Mouse (Mus musculus): Measurements from ENCODE around the gene Pitpnm1.

Gene Pitpnm1

GRCm38 (mm10) chr19:4094348-4094747 lies 5.5 kb upstream of the Pitpnm1 start:
- intact Hi-C loops (cut with DNase I): no loop called here

GRCm38 (mm10) chr19:4094774-4095303 lies 5.0 kb upstream of the Pitpnm1 start:
- intact Hi-C loops (cut with DNase I): loop anchor here (5.0 kb wide), 1 partner anchor 37 kb away; no protein-coding TSS in a partner anchor

GRCm38 (mm10) chr19:4095802-4096201 lies 4.0 kb upstream of the Pitpnm1 start:
- intact Hi-C loops (cut with DNase I): loop anchor here (5.0 kb wide), 1 partner anchor 36 kb away; no protein-coding TSS in a partner anchor

GRCm38 (mm10) chr19:4096642-4097440 lies 3.0 kb upstream of the Pitpnm1 start, which contains the start of gene Cdk2ap2:
Gene Cdk2ap2, plus strand, starts transcription at chr19:4097182.
- intact Hi-C loops (cut with DNase I): loop anchor here (5.0 kb wide), 1 partner anchor 35 kb away; no protein-coding TSS in a partner anchor

GRCm38 (mm10) chr19:4097441-4097825 lies 2.4 kb upstream of the Pitpnm1 start:
- intact Hi-C loops (cut with DNase I): loop anchor here (5.0 kb wide), 1 partner anchor 35 kb away; no protein-coding TSS in a partner anchor

- intact Hi-C loops (cut with DNase I): loop anchor here (2.0 to 5.0 kb wide), 2 partner anchors 34 to 106 kb away; no protein-coding TSS in a partner anchor
These were observed 1.4 kb upstream of the Pitpnm1 start for GRCm38 (mm10) chr19:4098426-4098825.

- intact Hi-C loops (cut with DNase I): loop anchor here (2.0 to 5.0 kb wide), 2 partner anchors 33 to 106 kb away; no protein-coding TSS in a partner anchor
These were observed 742 bp upstream of the Pitpnm1 start for GRCm38 (mm10) chr19:4099056-4099455.

GRCm38 (mm10) chr19:4100718-4101261 lies 992 bp downstream of the Pitpnm1 start:
- intact Hi-C loops (cut with DNase I): loop anchor here (5.0 kb wide), 1 partner anchor 42 kb away; the partner anchor contains the start of gene Cabp4

- intact Hi-C loops (cut with DNase I): loop anchor here (5.0 kb wide), 1 partner anchor 41 kb away; the partner anchor contains the start of gene Cabp4
These were observed 1.7 kb downstream of the Pitpnm1 start for GRCm38 (mm10) chr19:4101466-4101865.

GRCm38 (mm10) chr19:4102049-4102448 lies 2.3 kb downstream of the Pitpnm1 start:
- intact Hi-C loops (cut with DNase I): loop anchor here (5.0 kb wide), 1 partner anchor 40 kb away; the partner anchor contains the start of gene Cabp4

GRCm38 (mm10) chr19:4102626-4103025 lies 2.8 kb downstream of the Pitpnm1 start:
- intact Hi-C loops (cut with DNase I): loop anchor here (5.0 kb wide), 1 partner anchor 40 kb away; the partner anchor contains the start of gene Cabp4

- intact Hi-C loops (cut with DNase I): loop anchor here (5.0 kb wide), 1 partner anchor 39 kb away; the partner anchor contains the start of gene Cabp4
These were observed 3.5 kb downstream of the Pitpnm1 start for GRCm38 (mm10) chr19:4103294-4103693.

- intact Hi-C loops (cut with DNase I): loop anchor here (5.0 kb wide), 1 partner anchor 39 kb away; the partner anchor contains the start of gene Cabp4
These were observed 4.0 kb downstream of the Pitpnm1 start for GRCm38 (mm10) chr19:4103792-4104191.

GRCm38 (mm10) chr19:4104675-4105194 lies 4.9 kb downstream of the Pitpnm1 start:
- intact Hi-C loops (cut with DNase I): loop anchor here (5.0 kb wide), 1 partner anchor 38 kb away; the partner anchor contains the start of gene Cabp4

GRCm38 (mm10) chr19:4106654-4107053 lies 6.9 kb downstream of the Pitpnm1 start:
- intact Hi-C loops (cut with DNase I): no loop called here

- intact Hi-C loops (cut with DNase I): no loop called here
These were observed 8.7 kb downstream of the Pitpnm1 start for GRCm38 (mm10) chr19:4108535-4108934.

GRCm38 (mm10) chr19:4112063-4112960 lies 12.5 kb downstream of the Pitpnm1 start:
- intact Hi-C loops (cut with DNase I): no loop called here

- intact Hi-C loops (cut with DNase I): no loop called here
These were observed 13.5 kb downstream of the Pitpnm1 start for GRCm38 (mm10) chr19:4113186-4113805.

- intact Hi-C loops (cut with DNase I): no loop called here
These were observed 14.0 kb downstream of the Pitpnm1 start for GRCm38 (mm10) chr19:4113806-4114230.

- intact Hi-C loops (cut with DNase I): no loop called here
These were observed 14.8 kb downstream of the Pitpnm1 start for GRCm38 (mm10) chr19:4114551-4114950.

Data from adrenal gland (tissue).